Mouse (Mus musculus): ENCODE measurements around the gene Zbtb21. TPM values are rescaled to one million over a fixed set of nuclear protein-coding genes. Genes with fewer than 3 reads are reported as not detected.

Gene Zbtb21
- polyA plus RNA-seq, 1 experiment from 2014 or later = 14.0 TPM

- Histone ChIP-seq H3K27ac (ENCODE audit: low read depth) (no peak overlapping the region), H3K4me2 (no peak overlapping the region), H3K36me3 (ENCODE audit: insufficient read depth) (no peaks in the 10 kb centered on the region), H3K9me3 (ENCODE audit: low read depth, low read length) (no peaks in the 10 kb centered on the region), H3K9ac (no peak overlapping the region), H3K4me3 (ENCODE audit: low read depth, low read length) (no peak overlapping the region), H3K27me3 (ENCODE audit: insufficient read depth, low read length) (no peaks in the 10 kb centered on the region), H3K4me1 (ENCODE audit: insufficient read depth) (peaks cover 6% of the 10 kb centered on the region)
- no peak for DNase-seq
- TF ChIP-seq CTCF (IDR thresholded peaks at IDR 0.05; ENCODE audit: low read depth) = no peak
- ATAC-seq (ENCODE audit: insufficient read depth) = no peak
- WGBS = 27% methylated on average over 2 of the region's 2 CpGs
These were observed 42.6 kb downstream of the Zbtb21 start for GRCm38 (mm10) chr16:97919793-97920192.

- Histone ChIP-seq H3K36me3 (ENCODE audit: insufficient read depth) (no peaks in the 10 kb centered on the region), H3K9ac (no peak overlapping the region), H3K4me3 (ENCODE audit: low read depth, low read length) (no peak overlapping the region), H3K27ac (ENCODE audit: low read depth) (no peak overlapping the region), H3K9me3 (ENCODE audit: low read depth, low read length) (no peaks in the 10 kb centered on the region), H3K27me3 (ENCODE audit: insufficient read depth, low read length) (no peaks in the 10 kb centered on the region), H3K4me1 (ENCODE audit: insufficient read depth) (no peaks in the 10 kb centered on the region), H3K4me2 (no peak overlapping the region)
- no peak for ATAC-seq (ENCODE audit: insufficient read depth)
- DNase-seq = no peak
- TF ChIP-seq CTCF (IDR thresholded peaks at IDR 0.05; ENCODE audit: low read depth) = no peak
These were observed 49.5 kb downstream of the Zbtb21 start for GRCm38 (mm10) chr16:97912873-97913272.

GRCm38 (mm10) chr16:97909356-97909755 lies 53.1 kb downstream of the Zbtb21 start:
- Histone ChIP-seq H3K27ac (ENCODE audit: low read depth) (no peak overlapping the region), H3K9ac (no peak overlapping the region), H3K4me2 (no peak overlapping the region), H3K4me3 (ENCODE audit: low read depth, low read length) (no peak overlapping the region), H3K9me3 (ENCODE audit: low read depth, low read length) (no peaks in the 10 kb centered on the region), H3K27me3 (ENCODE audit: insufficient read depth, low read length) (no peaks in the 10 kb centered on the region), H3K36me3 (ENCODE audit: insufficient read depth) (no peaks in the 10 kb centered on the region), H3K4me1 (ENCODE audit: insufficient read depth) (no peaks in the 10 kb centered on the region)
- 94% methylated on average over 1 of the region's 1 CpGs for WGBS
- DNase-seq = no peak
- TF ChIP-seq CTCF (IDR thresholded peaks at IDR 0.05; ENCODE audit: low read depth) = no peak
- no peak for ATAC-seq (ENCODE audit: insufficient read depth)

- Histone ChIP-seq H3K4me1 (ENCODE audit: insufficient read depth) (no peaks in the 10 kb centered on the region), H3K27ac (ENCODE audit: low read depth) (no peak overlapping the region), H3K4me3 (ENCODE audit: low read depth, low read length) (no peak overlapping the region), H3K27me3 (ENCODE audit: insufficient read depth, low read length) (no peaks in the 10 kb centered on the region), H3K9me3 (ENCODE audit: low read depth, low read length) (no peaks in the 10 kb centered on the region), H3K9ac (no peak overlapping the region), H3K4me2 (no peak overlapping the region), H3K36me3 (ENCODE audit: insufficient read depth) (no peaks in the 10 kb centered on the region)
- no peak for DNase-seq
- ATAC-seq (ENCODE audit: insufficient read depth) = no peak
- TF ChIP-seq CTCF (IDR thresholded peaks at IDR 0.05; ENCODE audit: low read depth) = no peak
- 72% methylated on average over 6 of the region's 6 CpGs for WGBS
These were observed 54.9 kb downstream of the Zbtb21 start for GRCm38 (mm10) chr16:97907496-97907895.

- no peaks in the 10 kb centered on the region for H3K9me3 ChIP-seq (ENCODE audit: low read depth, low read length)
- no peak overlapping the region for H3K4me3 ChIP-seq (ENCODE audit: low read depth, low read length)
- H3K9ac ChIP-seq = no peak overlapping the region
- TF ChIP-seq CTCF (IDR thresholded peaks at IDR 0.05; ENCODE audit: low read depth) = no peak
- no peak for DNase-seq
- H3K27me3 ChIP-seq (ENCODE audit: insufficient read depth, low read length) = no peaks in the 10 kb centered on the region
- no peaks in the 10 kb centered on the region for H3K36me3 ChIP-seq (ENCODE audit: insufficient read depth)
- H3K4me2 ChIP-seq = no peak overlapping the region
- no peaks in the 10 kb centered on the region for H3K4me1 ChIP-seq (ENCODE audit: insufficient read depth)
- H3K27ac ChIP-seq (ENCODE audit: low read depth) = no peak overlapping the region
- ATAC-seq (ENCODE audit: insufficient read depth) = no peak
These were observed 56.1 kb downstream of the Zbtb21 start for GRCm38 (mm10) chr16:97906337-97906736.

- no peaks in the 10 kb centered on the region for H3K9me3 ChIP-seq (ENCODE audit: low read depth, low read length)
- ATAC-seq (ENCODE audit: insufficient read depth) (no peak), DNase-seq (no peak)
- H3K9ac ChIP-seq = no peak overlapping the region
- H3K36me3 ChIP-seq (ENCODE audit: insufficient read depth) = no peaks in the 10 kb centered on the region
- H3K27ac ChIP-seq (ENCODE audit: low read depth) = no peak overlapping the region
- 61% methylated on average over 2 of the region's 2 CpGs for WGBS
- TF ChIP-seq CTCF (IDR thresholded peaks at IDR 0.05; ENCODE audit: low read depth) = no peak
- H3K4me1 ChIP-seq (ENCODE audit: insufficient read depth) = no peaks in the 10 kb centered on the region
- no peak overlapping the region for H3K4me2 ChIP-seq
- no peaks in the 10 kb centered on the region for H3K27me3 ChIP-seq (ENCODE audit: insufficient read depth, low read length)
- H3K4me3 ChIP-seq (ENCODE audit: low read depth, low read length) = no peak overlapping the region
These were observed 56.9 kb downstream of the Zbtb21 start for GRCm38 (mm10) chr16:97905449-97905991.

GRCm38 (mm10) chr16:97904035-97904434 lies 58.4 kb downstream of the Zbtb21 start:
- H3K36me3 ChIP-seq (ENCODE audit: insufficient read depth) = no peaks in the 10 kb centered on the region
- no peak for DNase-seq
- no peak overlapping the region for H3K4me2 ChIP-seq
- H3K27ac ChIP-seq (ENCODE audit: low read depth) = no peak overlapping the region
- no peaks in the 10 kb centered on the region for H3K4me1 ChIP-seq (ENCODE audit: insufficient read depth)
- H3K27me3 ChIP-seq (ENCODE audit: insufficient read depth, low read length) = no peaks in the 10 kb centered on the region
- no peak overlapping the region for H3K9ac ChIP-seq
- 56% methylated on average over 3 of the region's 3 CpGs for WGBS
- TF ChIP-seq CTCF (IDR thresholded peaks at IDR 0.05; ENCODE audit: low read depth) = no peak
- no peak for ATAC-seq (ENCODE audit: insufficient read depth)
- no peak overlapping the region for H3K4me3 ChIP-seq (ENCODE audit: low read depth, low read length)
- no peaks in the 10 kb centered on the region for H3K9me3 ChIP-seq (ENCODE audit: low read depth, low read length)

Measured in lung, embryonic 14.5 days (tissue).